Mouse (Mus musculus) midbrain, postnatal 0 days (tissue): ENCODE measurements around the gene Slf2. TPM values are rescaled to one million over a fixed set of nuclear protein-coding genes. Genes with fewer than 3 reads are reported as not detected.

ENCODE experiments used
- ATAC-seq: fragments of 200-750 bp; cut with Nextera tagmentation; 2 replicates; pipeline ENCODE4 v1.8.0; 2017; ENCODE audit warnings: moderate number of reproducible peaks, mild to moderate bottlenecking, moderate TSS enrichment, moderate library complexity; ENCODE audit not compliant: low FRiP score
- DNase-seq: peaks from one replicate; pipeline ENCODE4 v3.0.0-alpha.2; 2015; ENCODE audit warnings: low spot score
- H3K27ac ChIP-seq: fragments of 300-500 bp; sonication (generic); 2 replicates; pipeline ENCODE4 v1.5.1; 2014; ENCODE audit warnings: low read depth, mild to moderate bottlenecking, low read length, mixed read lengths
- H3K27me3 ChIP-seq: fragments of 300-500 bp; sonication (generic); 2 replicates; pipeline ENCODE4 v1.6.1; 2014; ENCODE audit warnings: low read length, control low read depth, mixed read lengths; ENCODE audit not compliant: insufficient read depth
- H3K36me3 ChIP-seq: fragments of 300-500 bp; sonication (generic); 2 replicates; pipeline ENCODE4 v1.6.1; 2014; ENCODE audit warnings: low read length, control low read depth, mixed read lengths; ENCODE audit not compliant: insufficient read depth
- H3K4me1 ChIP-seq: fragments of 300-500 bp; sonication (generic); 2 replicates; pipeline ENCODE4 v1.6.1; 2014; ENCODE audit warnings: mild to moderate bottlenecking, control low read depth, antibody characterized with exemption, low read length, mixed read lengths; ENCODE audit not compliant: insufficient read depth
- H3K4me2 ChIP-seq: fragments of 300-500 bp; sonication (generic); 2 replicates; pipeline ENCODE4 v1.6.1; 2014; ENCODE audit warnings: low read depth, mild to moderate bottlenecking, low read length, mixed read lengths; ENCODE audit not compliant: poor library complexity, severe bottlenecking
- H3K4me3 ChIP-seq: fragments of 300-500 bp; sonication (generic); 2 replicates; pipeline ENCODE4 v1.5.1; 2014; ENCODE audit warnings: low read depth, mild to moderate bottlenecking, low read length, moderate library complexity
- H3K9ac ChIP-seq: fragments of 300-500 bp; sonication (generic); replicated peaks from 2 replicates; pipeline ENCODE4 v1.6.1; 2014; ENCODE audit warnings: mild to moderate bottlenecking, low read length, moderate library complexity, mixed read lengths; ENCODE audit not compliant: poor library complexity, severe bottlenecking
- H3K9me3 ChIP-seq: fragments of 300-500 bp; sonication (generic); 2 replicates; pipeline ENCODE4 v1.6.1; 2016; ENCODE audit warnings: low read length, control low read depth
- CTCF ChIP-seq: IDR thresholded peaks from 2 replicates; pipeline ENCODE4 v1.5.1; 2016; ENCODE audit warnings: antibody characterized with exemption, mild to moderate bottlenecking
- WGBS: fragments of 180-500 bp; shearing (Covaris S2); extraction: QIAGEN DNeasy Blood & Tissue Kit; methylation state at CpG from one replicate; pipeline ENCODE4 v1.1.7; 2014; 5-methylcytosine and 5-hydroxymethylcytosine counted together
- polyA plus RNA-seq: library from polyadenylated mRNA; unstranded; fragments of >200 nt; fragmentation: Nextera tagmentation; extraction: Ambion mirVana; gene quantifications from 2 replicates; pipeline ENCODE4 v1.2.1, GENCODE M21; 2015
- total RNA-seq: library from RNA; depleted of rRNA; stranded (reverse); fragments of >200 nt; gene quantifications from 2 replicates; pipeline ENCODE4 v1.2.3, GENCODE M21; 2014

Gene Slf2
- total and polyA plus RNA-seq, 2 experiments from 2014 or later = 22.6 to 26.8 TPM

- TF ChIP-seq CTCF = no peak
- no peak for ATAC-seq
These were observed 2.8 kb upstream of the Slf2 start for GRCm38 (mm10) chr19:44928185-44928584.

GRCm38 (mm10) chr19:44929251-44929650 lies 1.7 kb upstream of the Slf2 start:
- H3K27me3 ChIP-seq = no peaks in the 10 kb centered on the region
- no peak overlapping the region for H3K4me3 ChIP-seq
- peaks cover 3% of the 10 kb centered on the region; the same call in 1 of the 2 replicates for H3K4me1 ChIP-seq
- H3K27ac ChIP-seq = no peak overlapping the region
- no peak overlapping the region for H3K4me2 ChIP-seq
- no peaks in the 10 kb centered on the region for H3K36me3 ChIP-seq
- no peak overlapping the region for H3K9ac ChIP-seq
- no peak for TF ChIP-seq CTCF
- WGBS = 35% methylated on average over 3 of the region's 3 CpGs
- ATAC-seq = no peak
- H3K9me3 ChIP-seq = no peaks in the 10 kb centered on the region
- no peak for DNase-seq

More at GRCm38 (mm10) chr19:44928185-44928584, 2.8 kb upstream of the Slf2 start:
- Histone ChIP-seq H3K4me2 (no peak overlapping the region), H3K27me3 (no peaks in the 10 kb centered on the region), H3K4me1 (peaks cover 3% of the 10 kb centered on the region; the same call in 1 of the 2 replicates), H3K36me3 (no peaks in the 10 kb centered on the region), H3K9ac (no peak overlapping the region), H3K4me3 (no peak overlapping the region), H3K27ac (no peak overlapping the region), H3K9me3 (no peaks in the 10 kb centered on the region)
- WGBS = 47% methylated on average over 8 of the region's 8 CpGs
- no peak for DNase-seq

GRCm38 (mm10) chr19:44929663-44930062 lies 1.3 kb upstream of the Slf2 start:
- Histone ChIP-seq H3K4me3 (no peak overlapping the region), H3K4me2 (no peak overlapping the region), H3K4me1 (peaks cover 3% of the 10 kb centered on the region; the same call in 1 of the 2 replicates), H3K36me3 (no peaks in the 10 kb centered on the region), H3K27me3 (no peaks in the 10 kb centered on the region), H3K27ac (no peak overlapping the region), H3K9ac (no peak overlapping the region), H3K9me3 (no peaks in the 10 kb centered on the region)
- TF ChIP-seq CTCF = no peak
- ATAC-seq (no peak), DNase-seq (no peak)
- WGBS = 39% methylated on average over 10 of the region's 10 CpGs

- peak overlapping the region; percentile 61 for H3K4me2 ChIP-seq
- H3K9ac ChIP-seq = peak overlapping the region; percentile 99; the same call in 1 of the 2 replicates
- DNase-seq (no peak), ATAC-seq (no peak)
- no peaks in the 10 kb centered on the region for H3K9me3 ChIP-seq
- no peak for TF ChIP-seq CTCF
- H3K36me3 ChIP-seq = peaks cover 2% of the 10 kb centered on the region; the same call in 1 of the 2 replicates
- peaks cover 3% of the 10 kb centered on the region; the same call in 1 of the 2 replicates for H3K4me1 ChIP-seq
- no peaks in the 10 kb centered on the region for H3K27me3 ChIP-seq
- H3K27ac ChIP-seq = peak overlapping the region; percentile 97; the same call in 1 of the 2 replicates
- WGBS = 50% methylated on average over 2 of the region's 2 CpGs
- peak overlapping the region; percentile 95 for H3K4me3 ChIP-seq
These were observed 829 bp upstream of the Slf2 start for GRCm38 (mm10) chr19:44930122-44930521.

- no peak for TF ChIP-seq CTCF
- Histone ChIP-seq H3K9ac (peak overlapping the region; percentile 99), H3K9me3 (no peaks in the 10 kb centered on the region), H3K4me2 (peak overlapping the region; percentile 61), H3K4me3 (peak overlapping the region; percentile 95), H3K36me3 (peaks cover 5% of the 10 kb centered on the region; the same call in 1 of the 2 replicates), H3K27ac (peak overlapping the region; percentile 97), H3K27me3 (no peaks in the 10 kb centered on the region), H3K4me1 (peaks cover 3% of the 10 kb centered on the region; the same call in 1 of the 2 replicates)
- WGBS = under 1% methylated on average over 18 of the region's 18 CpGs
- DNase-seq (peak; percentile 94), ATAC-seq (peak; percentile 91)
These were observed 456 bp downstream of the Slf2 start for GRCm38 (mm10) chr19:44931454-44931759.

- H3K4me1 ChIP-seq = peaks cover 3% of the 10 kb centered on the region; the same call in 1 of the 2 replicates
- 63% methylated on average over 5 of the region's 5 CpGs for WGBS
- peaks cover 5% of the 10 kb centered on the region; the same call in 1 of the 2 replicates for H3K36me3 ChIP-seq
- H3K4me3 ChIP-seq = peak overlapping the region; percentile 95
- H3K4me2 ChIP-seq = peak overlapping the region; percentile 61
- H3K27ac ChIP-seq = no peak overlapping the region
- DNase-seq (no peak), ATAC-seq (no peak)
- no peak for TF ChIP-seq CTCF
- no peak overlapping the region for H3K9ac ChIP-seq
- H3K27me3 ChIP-seq = no peaks in the 10 kb centered on the region
- no peaks in the 10 kb centered on the region for H3K9me3 ChIP-seq
These were observed 1.1 kb downstream of the Slf2 start for GRCm38 (mm10) chr19:44932051-44932450.
